Mouse (Mus musculus): ENCODE results near the gene Olfr832.
"Not testable (repeated sequence)": the region's sequence is repeated elsewhere in the genome, so short reads cannot be mapped to it uniquely, and the experiment has no call there.

Olfr832 gene

GRCm38 (mm10) chr9:18936822-18937221 lies at the start of gene Olfr832:
TSS of gene Olfr832 (plus strand) at chr9:18937122.
- DNase-seq (ENCODE audit: extremely low read depth, low read depth, low spot score) = not testable (repeated sequence)

- not testable (repeated sequence) for DNase-seq (ENCODE audit: extremely low read depth, low read depth, low spot score)
These were observed 29.2 kb upstream of the Olfr832 start for GRCm38 (mm10) chr9:18907699-18908098.

GRCm38 (mm10) chr9:18927921-18928320 lies 9.0 kb upstream of the Olfr832 start:
- DNase-seq (ENCODE audit: extremely low read depth, low read depth, low spot score) = not testable (repeated sequence)

- DNase-seq (ENCODE audit: extremely low read depth, low read depth, low spot score) = no peak
These were observed 25.1 kb downstream of the Olfr832 start for GRCm38 (mm10) chr9:18962021-18962420.

- DNase-seq (ENCODE audit: extremely low read depth, low read depth, low spot score) = no peak
These were observed 50.8 kb downstream of the Olfr832 start, which contains the start of gene Olfr834 for GRCm38 (mm10) chr9:18987690-18988089. TSS of gene Olfr834 (plus strand) at chr9:18987990.
